Mouse (Mus musculus) adipose tissue, adult 10 weeks (tissue): Measurements from ENCODE around the gene H1f0. TPM values are rescaled to one million over a fixed set of nuclear protein-coding genes. Genes with fewer than 3 reads are reported as not detected.

Experiments
- polyA plus RNA-seq: library from polyadenylated mRNA; stranded (reverse); fragments of 350-450 nt; fragmentation: Illumina TruSeq; extraction: RNeasy Lipid Tissue Mini Kit (QIAGEN cat#74804); gene quantifications from one replicate; pipeline ENCODE4 v1.2.3, GENCODE M21; 2014; ENCODE audit warnings: low read depth, low replicate concordance

H1f0 gene
- 112 TPM for polyA plus RNA-seq

DNA sequence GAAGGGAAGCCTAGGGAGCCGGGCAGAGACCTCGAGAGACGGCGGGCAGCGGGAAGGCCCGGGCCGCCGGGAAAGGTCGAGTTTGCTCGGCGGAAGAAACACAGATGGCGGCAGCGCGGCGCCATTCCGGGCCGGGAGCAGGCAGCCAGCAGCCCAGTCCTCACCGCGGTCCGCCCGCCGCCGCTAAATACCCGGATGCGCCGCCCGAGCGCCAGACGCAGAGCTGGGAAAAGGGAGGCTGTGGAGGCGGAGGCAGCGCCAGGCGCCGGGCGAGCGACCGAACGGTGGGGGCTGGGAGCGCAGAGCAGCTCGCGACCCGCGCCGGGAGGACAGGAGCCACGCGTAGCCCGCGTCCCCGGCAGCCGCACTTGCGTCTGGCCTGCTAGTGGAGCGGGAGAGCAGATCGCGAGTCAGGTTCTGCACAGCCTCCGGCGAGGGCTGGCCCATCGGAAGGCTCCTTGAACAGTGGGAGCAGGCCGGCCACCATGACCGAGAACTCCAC, at the start of gene H1f0:
Gene H1f0 (plus strand): TSS at position 214 of the 502 bp plus-strand sequence.

GRCm38 (mm10) chr15:79041585-79041984, 13.3 kb downstream of the H1f0 start, which contains the start of gene Galr3:
Gene Galr3, plus strand, starts transcription at chr15:79041885.

GRCm38 (mm10) chr15:79062376-79063159, 34.3 kb downstream of the H1f0 start, which contains the start of gene Ankrd54:
Gene Ankrd54, minus strand, starts transcription at chr15:79062893.

GRCm38 (mm10) chr15:79074913-79075532, 46.8 kb downstream of the H1f0 start, which contains the start of gene Eif3l:
Gene Eif3l, plus strand, starts transcription at chr15:79075179.

Other genes starting within 250 kb of the H1f0 start
- 22.6 TPM for gene Card10, start 225.4 kb upstream of the H1f0 start, polyA plus RNA-seq
- 41.9 TPM for gene Cdc42ep1, start 185.8 kb upstream of the H1f0 start, polyA plus RNA-seq
- 4.6 TPM for gene Lgals2, start 172.9 kb upstream of the H1f0 start, polyA plus RNA-seq
- 49.2 TPM for gene Gga1, start 151.3 kb upstream of the H1f0 start, polyA plus RNA-seq
- not detected for gene Gm49510, start 128.8 kb upstream of the H1f0 start, polyA plus RNA-seq
- 11.6 TPM for gene Sh3bp1, start 128.7 kb upstream of the H1f0 start, polyA plus RNA-seq
- gene Pdxp, start 114.5 kb upstream of the H1f0 start, polyA plus RNA-seq = 3.2 TPM
- 1,028 TPM for gene Lgals1, start 101.7 kb upstream of the H1f0 start, polyA plus RNA-seq
- 33.5 TPM for gene Nol12, start 93.5 kb upstream of the H1f0 start, polyA plus RNA-seq
- 45.1 TPM for gene Triobp, start 80.7 kb upstream of the H1f0 start, polyA plus RNA-seq
- gene Galr3, start 13.4 kb downstream of the H1f0 start, polyA plus RNA-seq = 0.98 TPM
- gene Ankrd54, start 34.4 kb downstream of the H1f0 start, polyA plus RNA-seq = 36.9 TPM
- 142 TPM for gene Eif3l, start 46.7 kb downstream of the H1f0 start, polyA plus RNA-seq
- gene Micall1, start 80.4 kb downstream of the H1f0 start, polyA plus RNA-seq = 29.7 TPM
- gene Polr2f, start 112.6 kb downstream of the H1f0 start, polyA plus RNA-seq = 84.6 TPM
- 22.1 TPM for gene 1700088E04Rik, start 112.8 kb downstream of the H1f0 start, polyA plus RNA-seq
- 0.63 TPM for gene Sox10, start 136.8 kb downstream of the H1f0 start, polyA plus RNA-seq
- gene Pick1, start 200.7 kb downstream of the H1f0 start, polyA plus RNA-seq = 33.1 TPM
- gene Gm49486, start 200.9 kb downstream of the H1f0 start, polyA plus RNA-seq = 0.60 TPM
- gene Slc16a8, start 226.3 kb downstream of the H1f0 start, polyA plus RNA-seq = 0.17 TPM